Mouse (Mus musculus) adrenal gland, postnatal 36 days (tissue): Measurements from ENCODE around the gene Arhgap9. TPM values are rescaled to one million over a fixed set of nuclear protein-coding genes. Genes with fewer than 3 reads are reported as not detected.

ENCODE experiments used
- DNase-seq, 2 experiments: peaks; one replicate each; pipeline ENCODE4 v3.0.0; 2021; ENCODE audit warnings: mixed read lengths in 1 of 2
- total RNA-seq, 2 experiments: library from RNA; stranded (reverse); gene quantifications; 2 replicates each; pipeline ENCODE4 v1.2.3; 2021

The Arhgap9 gene
- total RNA-seq, 2 experiments from 2014 or later, result 1.7 to 2.2 TPM

GRCm38 (mm10) chr10:127322669-127323068, 905 bp downstream of the Arhgap9 start:
- DNase-seq, result no peak

GRCm38 (mm10) chr10:127323131-127323855, 1.5 kb downstream of the Arhgap9 start:
- no peak for DNase-seq

GRCm38 (mm10) chr10:127324495-127324894, 2.7 kb downstream of the Arhgap9 start:
- DNase-seq, result peak in 1 of 2 experiments; percentile 60

- DNase-seq, result no peak
These were observed 3.8 kb downstream of the Arhgap9 start for GRCm38 (mm10) chr10:127325454-127326016.

- peak; percentile 29 to 58 for DNase-seq
These were observed 4.4 kb downstream of the Arhgap9 start for GRCm38 (mm10) chr10:127326017-127326801.

- DNase-seq, result peak; percentile 44 to 69
These were observed 5.1 kb downstream of the Arhgap9 start for GRCm38 (mm10) chr10:127326828-127327227.

- no peak for DNase-seq
These were observed 5.8 kb downstream of the Arhgap9 start for GRCm38 (mm10) chr10:127327461-127328145.

- no peak for DNase-seq
These were observed 8.4 kb downstream of the Arhgap9 start for GRCm38 (mm10) chr10:127330212-127330611.

- DNase-seq, result no peak
These were observed 10.6 kb downstream of the Arhgap9 start for GRCm38 (mm10) chr10:127332211-127332874.

- no peak for DNase-seq
These were observed 11.4 kb downstream of the Arhgap9 start for GRCm38 (mm10) chr10:127333152-127333551.

GRCm38 (mm10) chr10:127335271-127335670, 13.5 kb downstream of the Arhgap9 start:
- DNase-seq, result no peak

- DNase-seq, result no peak
These were observed 15.2 kb downstream of the Arhgap9 start for GRCm38 (mm10) chr10:127336952-127337351.

GRCm38 (mm10) chr10:127337536-127338099, 15.9 kb downstream of the Arhgap9 start:
- DNase-seq, result no peak

GRCm38 (mm10) chr10:127338930-127339682, 17.3 kb downstream of the Arhgap9 start:
- peak; percentile 82 to 87 for DNase-seq

- DNase-seq, result peak; percentile 48 to 67
These were observed 18.2 kb downstream of the Arhgap9 start for GRCm38 (mm10) chr10:127339683-127340576.

GRCm38 (mm10) chr10:127340577-127341359, 19.0 kb downstream of the Arhgap9 start:
- DNase-seq, result no peak

GRCm38 (mm10) chr10:127341360-127341690, 19.6 kb downstream of the Arhgap9 start:
- no peak for DNase-seq

- DNase-seq, result peak; percentile 88 to 90
These were observed 20.3 kb downstream of the Arhgap9 start, which contains the start of gene Gli1 for GRCm38 (mm10) chr10:127341891-127342639. Gli1 (minus strand) TSS chr10:127341974.
